Mouse (Mus musculus): ENCODE data around the gene Sprtn. TPM values are rescaled to one million over a fixed set of nuclear protein-coding genes. Genes with fewer than 3 reads are reported as not detected.

Gene Sprtn
- polyA plus RNA-seq, 1 experiment from 2014 or later: 9.7 TPM

GRCm38 (mm10) chr8:124872690-124873089 lies 25.0 kb upstream of the Sprtn start:
- 45% methylated on average over 5 of the region's 5 CpGs for WGBS
- no peak overlapping the region for H3K4me3 ChIP-seq
- H3K36me3 ChIP-seq: peaks cover 64% of the 10 kb centered on the region
- no peaks in the 10 kb centered on the region for H3K9me3 ChIP-seq
- no peaks in the 10 kb centered on the region for H3K27me3 ChIP-seq (ENCODE audit: insufficient read depth, poor library complexity, severe bottlenecking)
- no peak for DNase-seq (ENCODE audit: low spot score)
- H3K4me1 ChIP-seq: peaks cover 35% of the 10 kb centered on the region
- no peak overlapping the region for H3K27ac ChIP-seq

GRCm38 (mm10) chr8:124878141-124878540 lies 19.5 kb upstream of the Sprtn start:
- peaks cover 97% of the 10 kb centered on the region for H3K36me3 ChIP-seq
- H3K27ac ChIP-seq: no peak overlapping the region
- no peak overlapping the region for H3K4me3 ChIP-seq
- no peaks in the 10 kb centered on the region for H3K27me3 ChIP-seq (ENCODE audit: insufficient read depth, poor library complexity, severe bottlenecking)
- peaks cover 5% of the 10 kb centered on the region; the same call in 1 of the 2 replicates for H3K4me1 ChIP-seq
- DNase-seq (ENCODE audit: low spot score): no peak
- H3K9me3 ChIP-seq: no peaks in the 10 kb centered on the region
- WGBS: 87% methylated on average over 5 of the region's 5 CpGs

GRCm38 (mm10) chr8:124878946-124879526 lies 18.6 kb upstream of the Sprtn start:
- Histone ChIP-seq H3K36me3 (peaks cover 97% of the 10 kb centered on the region), H3K9me3 (no peaks in the 10 kb centered on the region), H3K27ac (no peak overlapping the region), H3K4me3 (no peak overlapping the region), H3K4me1 (0 out of 2 replicates have a peak, but pooled peaks cover 2% of the 10 kb centered on the region), H3K27me3 (ENCODE audit: insufficient read depth, poor library complexity, severe bottlenecking) (no peaks in the 10 kb centered on the region)
- 70% methylated on average over 10 of the region's 10 CpGs for WGBS
- no peak for DNase-seq (ENCODE audit: low spot score)

- Histone ChIP-seq H3K4me1 (no peaks in the 10 kb centered on the region), H3K36me3 (peaks cover 85% of the 10 kb centered on the region), H3K4me3 (no peak overlapping the region), H3K9me3 (no peaks in the 10 kb centered on the region; the same call in 1 of the 2 replicates), H3K27me3 (ENCODE audit: insufficient read depth, poor library complexity, severe bottlenecking) (no peaks in the 10 kb centered on the region), H3K27ac (no peak overlapping the region)
- no peak for DNase-seq (ENCODE audit: low spot score)
- WGBS: 90% methylated on average over 5 of the region's 5 CpGs
Observed at GRCm38 (mm10) chr8:124888385-124888784, 9.3 kb upstream of the Sprtn start.

GRCm38 (mm10) chr8:124892596-124892995 lies 5.1 kb upstream of the Sprtn start:
- Histone ChIP-seq H3K27me3 (ENCODE audit: insufficient read depth, poor library complexity, severe bottlenecking) (no peaks in the 10 kb centered on the region), H3K4me3 (no peak overlapping the region), H3K4me1 (peaks cover 18% of the 10 kb centered on the region), H3K36me3 (peaks cover 72% of the 10 kb centered on the region), H3K27ac (no peak overlapping the region), H3K9me3 (no peaks in the 10 kb centered on the region; the same call in 1 of the 2 replicates)
- 75% methylated on average over 3 of the region's 3 CpGs for WGBS
- DNase-seq (ENCODE audit: low spot score): no peak

- H3K9me3 ChIP-seq: no peaks in the 10 kb centered on the region
- peak overlapping the region; percentile 89 for H3K27ac ChIP-seq
- DNase-seq (ENCODE audit: low spot score): no peak
- H3K27me3 ChIP-seq (ENCODE audit: insufficient read depth, poor library complexity, severe bottlenecking): no peaks in the 10 kb centered on the region
- 85% methylated on average over 26 of the region's 26 CpGs for WGBS
- peak overlapping the region; percentile 98 for H3K4me3 ChIP-seq
- peaks cover 30% of the 10 kb centered on the region for H3K4me1 ChIP-seq
- H3K36me3 ChIP-seq: peaks cover 56% of the 10 kb centered on the region
Observed at GRCm38 (mm10) chr8:124896010-124896631, 1.6 kb upstream of the Sprtn start.

- DNase-seq (ENCODE audit: low spot score): peak; percentile 88
- H3K4me3 ChIP-seq: peak overlapping the region; percentile 98
- H3K27ac ChIP-seq: peak overlapping the region; percentile 89
- no peaks in the 10 kb centered on the region for H3K27me3 ChIP-seq (ENCODE audit: insufficient read depth, poor library complexity, severe bottlenecking)
- peaks cover 53% of the 10 kb centered on the region for H3K36me3 ChIP-seq
- under 1% methylated on average over 60 of the region's 60 CpGs for WGBS
- H3K9me3 ChIP-seq: no peaks in the 10 kb centered on the region
- H3K4me1 ChIP-seq: peaks cover 30% of the 10 kb centered on the region
Observed at GRCm38 (mm10) chr8:124896632-124897385, 877 bp upstream of the Sprtn start.

GRCm38 (mm10) chr8:124898251-124898905 lies 692 bp downstream of the Sprtn start:
- Histone ChIP-seq H3K27me3 (ENCODE audit: insufficient read depth, poor library complexity, severe bottlenecking) (no peaks in the 10 kb centered on the region), H3K9me3 (no peaks in the 10 kb centered on the region), H3K36me3 (peaks cover 66% of the 10 kb centered on the region), H3K4me3 (peak overlapping the region; percentile 98), H3K27ac (peak overlapping the region; percentile 89), H3K4me1 (peaks cover 30% of the 10 kb centered on the region)
- WGBS: 5% methylated on average over 31 of the region's 31 CpGs
- no peak for DNase-seq (ENCODE audit: low spot score)

- no peaks in the 10 kb centered on the region for H3K27me3 ChIP-seq (ENCODE audit: insufficient read depth, poor library complexity, severe bottlenecking)
- H3K27ac ChIP-seq: no peak overlapping the region
- no peak overlapping the region for H3K4me3 ChIP-seq
- DNase-seq (ENCODE audit: low spot score): no peak
- no peaks in the 10 kb centered on the region for H3K9me3 ChIP-seq
- 94% methylated on average over 15 of the region's 15 CpGs for WGBS
- peaks cover 15% of the 10 kb centered on the region for H3K4me1 ChIP-seq
- H3K36me3 ChIP-seq: peaks cover 80% of the 10 kb centered on the region
Observed at GRCm38 (mm10) chr8:124903198-124903597, 5.5 kb downstream of the Sprtn start.

GRCm38 (mm10) chr8:124905482-124905881 lies 7.8 kb downstream of the Sprtn start:
- Histone ChIP-seq H3K9me3 (no peaks in the 10 kb centered on the region), H3K4me1 (0 out of 2 replicates have a peak, but pooled peaks cover 3% of the 10 kb centered on the region), H3K4me3 (no peak overlapping the region), H3K36me3 (peaks cover 90% of the 10 kb centered on the region), H3K27ac (no peak overlapping the region), H3K27me3 (ENCODE audit: insufficient read depth, poor library complexity, severe bottlenecking) (no peaks in the 10 kb centered on the region)
- WGBS: 83% methylated on average over 2 of the region's 2 CpGs
- DNase-seq (ENCODE audit: low spot score): no peak

GRCm38 (mm10) chr8:124909936-124910335 lies 12.2 kb downstream of the Sprtn start:
- no peak for DNase-seq (ENCODE audit: low spot score)
- Histone ChIP-seq H3K36me3 (peaks cover 96% of the 10 kb centered on the region), H3K4me1 (peaks cover 12% of the 10 kb centered on the region), H3K27me3 (ENCODE audit: insufficient read depth, poor library complexity, severe bottlenecking) (no peaks in the 10 kb centered on the region), H3K9me3 (no peaks in the 10 kb centered on the region), H3K4me3 (no peak overlapping the region), H3K27ac (no peak overlapping the region)
- 80% methylated on average over 16 of the region's 16 CpGs for WGBS

GRCm38 (mm10) chr8:124910349-124910748 lies 12.7 kb downstream of the Sprtn start:
- Histone ChIP-seq H3K27ac (no peak overlapping the region), H3K9me3 (no peaks in the 10 kb centered on the region), H3K4me1 (peaks cover 11% of the 10 kb centered on the region), H3K4me3 (no peak overlapping the region), H3K27me3 (ENCODE audit: insufficient read depth, poor library complexity, severe bottlenecking) (no peaks in the 10 kb centered on the region), H3K36me3 (peaks cover 98% of the 10 kb centered on the region)
- WGBS: 81% methylated on average over 10 of the region's 10 CpGs
- no peak for DNase-seq (ENCODE audit: low spot score)

Measured in heart, embryonic 10.5 days (tissue).